Mouse (Mus musculus): ENCODE results near the gene Art1. TPM values are rescaled to one million over a fixed set of nuclear protein-coding genes. Genes with fewer than 3 reads are reported as not detected.

Art1 gene
- total RNA-seq (2021) = not detected

- DNase-seq = no peak
- intact Hi-C loops (cut with DNase I) = no loop called here
These were observed at the start of gene Art1 for GRCm38 (mm10) chr7:102101487-102101886. Gene Art1, plus strand, starts transcription at chr7:102101743.

DNA sequence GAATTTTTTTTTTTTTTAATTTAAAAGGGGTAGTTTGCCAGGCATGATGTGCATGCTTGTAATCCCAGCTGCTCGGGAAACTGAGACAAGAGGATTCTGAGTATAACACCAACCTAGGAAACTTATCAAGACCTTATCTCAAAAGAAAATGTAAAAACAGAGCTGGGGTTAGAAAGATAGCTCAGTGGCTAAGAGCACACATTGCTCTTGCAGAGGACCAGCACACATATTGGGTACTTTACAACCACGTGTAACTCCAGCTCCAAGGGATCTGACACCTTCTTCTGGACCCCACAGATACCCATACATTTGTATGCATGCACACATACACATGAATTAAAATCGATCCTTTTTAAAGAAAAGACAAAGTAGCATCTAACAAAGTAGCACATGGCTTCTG lies 40.2 kb upstream of the Art1 start:
- no peak for DNase-seq
- intact Hi-C loops (cut with DNase I) = no loop called here

DNA sequence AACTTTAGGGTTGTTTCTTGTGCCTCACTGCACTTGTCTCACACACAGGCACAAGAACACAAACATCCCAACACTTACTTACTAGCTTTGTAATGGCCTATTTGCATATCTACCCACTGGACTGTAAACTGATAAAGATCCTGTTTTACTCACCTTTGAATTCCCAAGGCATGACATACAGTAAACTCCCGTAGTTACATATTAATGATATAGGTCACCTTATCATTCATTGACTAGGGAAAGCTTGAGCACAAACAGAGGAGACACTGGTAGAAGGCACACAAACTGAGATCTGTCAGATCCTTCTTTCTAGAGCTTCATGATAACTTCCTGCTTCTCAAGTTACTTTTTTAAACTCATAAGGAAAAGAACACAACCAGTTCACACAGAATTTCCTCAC lies 39.3 kb upstream of the Art1 start:
- intact Hi-C loops (cut with DNase I) = no loop called here
- DNase-seq = no peak

- DNase-seq = no peak
- intact Hi-C loops (cut with DNase I) = no loop called here
These were observed 37.7 kb upstream of the Art1 start for GRCm38 (mm10) chr7:102063891-102064290.

DNA sequence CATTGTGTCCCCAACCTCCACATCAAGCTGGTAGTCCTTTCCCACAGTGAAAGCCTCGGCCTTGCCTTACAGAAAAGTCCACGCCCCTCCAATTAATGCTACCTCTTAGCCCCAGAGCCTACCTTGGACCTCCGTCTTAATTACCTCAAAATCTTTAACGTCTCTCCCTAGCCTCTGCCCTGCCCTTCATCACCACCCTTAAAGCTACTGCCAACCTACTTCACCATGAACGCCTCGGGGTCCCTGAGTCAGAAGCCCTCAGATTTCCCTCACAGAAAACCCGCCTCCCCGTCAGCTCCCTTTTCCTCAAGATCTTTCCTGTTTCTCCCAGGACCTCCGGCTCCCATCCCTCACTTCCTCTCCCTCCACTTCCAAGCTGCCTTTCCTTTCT lies 36.9 kb upstream of the Art1 start:
- intact Hi-C loops (cut with DNase I) = no loop called here
- peak; percentile 14 for DNase-seq

- peak; percentile 93 for DNase-seq
- intact Hi-C loops (cut with DNase I) = no loop called here
These were observed 36.3 kb upstream of the Art1 start, which contains the start of the genes Rnf121, Xndc1 and Xntrpc for GRCm38 (mm10) chr7:102065046-102065891. Gene Rnf121, minus strand, starts transcription at chr7:102065469. Gene Xndc1, plus strand, starts transcription at chr7:102065511. Gene Xntrpc, plus strand, starts transcription at chr7:102065713.

DNA sequence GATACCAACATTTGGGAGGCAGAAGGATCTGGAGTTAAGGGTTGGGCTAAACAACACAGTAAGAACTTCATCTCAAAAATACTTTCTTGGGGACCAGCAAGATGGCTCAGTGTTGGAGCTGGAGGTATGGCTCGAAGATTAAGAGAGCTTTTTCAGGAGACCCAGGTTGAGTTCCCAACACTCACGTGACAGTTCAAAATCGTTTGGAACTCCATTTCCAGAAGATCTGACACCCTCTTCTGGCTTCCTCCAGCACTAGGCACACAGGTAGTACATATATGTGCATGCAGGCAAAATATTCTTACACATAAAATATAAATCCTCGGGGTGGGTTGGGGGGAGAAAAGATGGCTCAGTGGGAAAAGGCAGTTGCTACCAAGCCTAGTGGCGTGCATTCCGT lies 35.2 kb upstream of the Art1 start:
- intact Hi-C loops (cut with DNase I) = no loop called here
- DNase-seq = no peak

- DNase-seq = no peak
- intact Hi-C loops (cut with DNase I) = loop anchor here (10.0 kb wide), 2 partner anchors 162 to 422 kb away; no protein-coding TSS in a partner anchor
These were observed 24.7 kb upstream of the Art1 start for GRCm38 (mm10) chr7:102076714-102077296.

GRCm38 (mm10) chr7:102078517-102078916 lies 23.0 kb upstream of the Art1 start:
- DNase-seq = no peak
- intact Hi-C loops (cut with DNase I) = loop anchor here (10.0 kb wide), 2 partner anchors 164 to 424 kb away; no protein-coding TSS in a partner anchor

DNA sequence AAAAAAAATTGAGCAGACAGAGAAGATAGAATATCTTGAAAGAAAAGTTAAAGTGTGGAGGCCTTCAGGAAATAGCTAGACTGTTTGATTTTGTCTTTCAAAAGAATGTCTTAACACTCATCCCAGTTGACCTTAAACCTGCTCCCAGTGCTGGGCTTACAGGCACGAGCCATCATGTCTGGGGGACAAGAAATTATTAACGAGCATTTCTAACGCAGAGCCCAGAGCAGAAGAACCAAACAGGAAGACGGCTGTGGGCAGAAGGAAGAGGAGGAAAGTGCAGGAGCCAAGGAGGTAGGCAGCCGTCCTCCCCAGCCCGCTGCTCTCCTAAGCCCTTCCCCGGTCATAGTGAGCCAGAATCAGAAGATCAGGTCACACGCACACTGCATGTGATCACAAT lies 21.2 kb upstream of the Art1 start:
- DNase-seq = no peak
- intact Hi-C loops (cut with DNase I) = no loop called here

DNA sequence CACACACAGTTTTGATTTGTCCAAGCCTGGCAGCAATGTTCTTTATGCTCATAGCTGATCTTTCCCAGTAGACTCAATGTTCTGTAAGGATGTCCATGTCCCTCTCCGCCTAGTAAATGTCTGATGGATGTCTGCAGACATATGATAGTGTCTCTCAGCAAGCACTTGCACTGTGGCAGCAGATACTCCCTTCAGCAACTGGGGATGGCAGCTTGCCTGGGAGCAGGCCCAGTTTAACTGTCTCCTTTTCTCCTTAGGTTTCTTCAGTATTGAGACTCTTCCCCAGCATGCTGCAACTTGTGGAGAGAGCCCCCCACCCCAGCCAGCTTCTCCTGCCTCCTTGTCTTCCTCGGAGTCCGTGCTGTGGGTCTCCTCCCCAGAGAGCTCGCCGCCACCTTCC lies 19.8 kb upstream of the Art1 start:
- no peak for DNase-seq

GRCm38 (mm10) chr7:102082816-102083215 lies 18.7 kb upstream of the Art1 start, which contains the start of gene Trpc2:
Gene Trpc2, plus strand, starts transcription at chr7:102083116.
- DNase-seq = no peak
- intact Hi-C loops (cut with DNase I) = no loop called here

More for the DNA sequence above, 19.8 kb upstream of the Art1 start:
- intact Hi-C loops (cut with DNase I) = no loop called here

DNA sequence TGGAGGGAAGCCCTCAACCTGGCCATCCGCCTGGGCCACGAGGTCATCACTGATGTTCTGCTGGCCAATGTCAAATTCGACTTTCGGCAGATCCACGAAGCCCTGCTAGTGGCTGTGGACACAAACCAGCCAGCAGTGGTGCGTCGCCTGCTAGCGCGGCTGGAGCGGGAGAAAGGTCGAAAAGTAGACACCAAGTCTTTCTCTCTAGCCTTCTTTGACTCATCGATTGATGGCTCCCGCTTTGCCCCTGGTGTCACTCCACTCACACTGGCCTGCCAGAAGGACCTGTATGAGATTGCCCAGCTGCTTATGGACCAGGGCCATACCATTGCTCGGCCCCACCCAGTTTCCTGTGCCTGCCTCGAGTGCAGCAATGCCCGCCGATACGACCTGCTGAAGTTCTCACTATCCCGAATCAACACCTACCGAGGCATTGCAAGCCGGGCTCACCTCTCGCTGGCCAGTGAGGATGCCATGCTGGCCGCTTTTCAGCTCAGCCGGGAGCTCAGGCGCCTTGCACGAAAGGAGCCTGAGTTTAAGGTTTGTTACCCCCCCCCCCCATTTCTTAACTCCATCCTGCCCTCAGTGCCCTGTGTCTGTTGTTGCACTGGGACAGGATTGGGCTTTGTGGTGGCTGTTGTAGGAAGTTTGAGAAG lies 17.4 kb upstream of the Art1 start:
- intact Hi-C loops (cut with DNase I) = no loop called here
- no peak for DNase-seq

DNA sequence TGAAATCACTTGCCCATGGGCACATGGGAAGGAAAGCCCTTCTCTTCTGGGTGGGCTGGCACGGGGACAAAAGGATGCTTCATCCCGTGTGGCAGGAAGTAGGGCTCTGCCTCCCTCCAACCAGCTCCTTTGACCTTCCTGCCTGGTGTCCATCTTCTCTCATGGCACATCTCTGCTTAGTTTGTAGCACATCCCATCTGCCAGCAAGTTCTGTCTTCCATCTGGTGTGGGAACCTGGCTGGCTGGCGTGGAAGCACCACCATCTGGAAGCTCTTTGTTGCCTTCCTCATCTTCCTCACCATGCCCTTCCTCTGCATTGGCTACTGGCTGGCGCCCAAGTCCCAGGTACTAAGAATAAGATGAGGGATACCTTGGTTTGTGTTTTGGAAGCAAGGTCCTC lies 14.2 kb upstream of the Art1 start:
- intact Hi-C loops (cut with DNase I) = no loop called here
- DNase-seq = no peak

GRCm38 (mm10) chr7:102099760-102100661 lies 1.5 kb upstream of the Art1 start:
- DNase-seq = no peak
- intact Hi-C loops (cut with DNase I) = no loop called here

- intact Hi-C loops (cut with DNase I) = no loop called here
- DNase-seq = no peak
These were observed 675 bp upstream of the Art1 start for GRCm38 (mm10) chr7:102100868-102101267.

GRCm38 (mm10) chr7:102102241-102102640 lies 698 bp downstream of the Art1 start:
- intact Hi-C loops (cut with DNase I) = no loop called here
- DNase-seq = no peak

DNA sequence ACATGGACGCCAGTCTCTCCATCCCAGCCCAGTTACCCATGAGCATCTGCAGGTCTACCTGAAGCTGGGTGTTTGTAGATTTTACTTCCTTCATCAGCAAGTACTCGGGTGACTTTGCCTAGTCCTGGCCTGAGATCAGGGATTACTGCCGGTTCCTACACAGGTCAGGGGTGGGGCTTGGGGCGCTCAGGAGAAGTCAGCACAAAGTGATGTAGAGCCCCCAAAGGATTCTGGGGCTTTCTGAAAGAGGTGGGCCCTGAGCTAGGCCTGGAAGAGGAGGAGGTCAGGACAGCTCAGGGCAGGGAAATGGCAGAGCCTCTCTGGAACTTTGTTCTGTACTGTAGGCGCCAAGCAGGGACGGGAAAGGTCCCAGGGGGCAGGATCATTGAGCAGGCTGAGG lies 1.2 kb downstream of the Art1 start:
- intact Hi-C loops (cut with DNase I) = no loop called here
- no peak for DNase-seq

- intact Hi-C loops (cut with DNase I) = no loop called here
- no peak for DNase-seq
These were observed 2.0 kb downstream of the Art1 start for GRCm38 (mm10) chr7:102103555-102103954.

DNA sequence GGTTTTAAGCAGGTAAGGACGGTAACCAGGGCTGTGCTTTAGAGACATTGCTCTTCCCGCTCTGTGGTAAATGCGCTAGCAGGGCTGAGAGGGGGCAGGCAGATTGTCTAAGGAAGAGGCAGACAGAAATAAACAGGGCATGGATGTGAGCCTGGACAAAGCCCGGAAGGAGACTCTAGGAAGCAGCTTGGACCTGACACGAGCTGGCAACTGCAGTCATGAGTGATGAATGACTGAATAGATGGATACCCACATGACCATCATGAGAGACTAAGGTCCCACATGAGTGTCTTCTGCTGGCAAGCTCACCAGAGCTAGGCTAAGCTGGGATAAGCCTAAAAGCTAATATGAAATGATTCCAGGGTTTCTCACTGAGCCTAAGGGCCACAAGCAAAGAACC lies 2.6 kb downstream of the Art1 start:
- no peak for DNase-seq
- intact Hi-C loops (cut with DNase I) = no loop called here
